ENCODE assay signal across 10 mouse cellular contexts in genomic region chr15:84803685-84804084, GRCm38 (mm10). TPM values are rescaled to one million over a fixed set of nuclear protein-coding genes. Genes with fewer than 3 reads are reported as not detected.
DNase-seq lines count a peak whose midpoint lies in the region; ATAC-seq and TF ChIP-seq lines count a peak whose summit lies in the region.
"Had no signal": no experiment of that assay in that cellular context is flagged by ENCODE, and none has a peak within 500 bp of the region (broad histone marks: within the 10 kb centered on the region; RNA-seq: fewer than 3 reads in every experiment).

No protein-coding gene starts in this region.

- no peak overlapping the region for H3K4me3 ChIP-seq in liver, adult 2 months (ENCODE audit: insufficient read depth, low read depth, low read length)
- no peak overlapping the region for H3K4me3 ChIP-seq in liver, embryonic 11.5 days (ENCODE audit: low read depth, low read length)
- H3K4me3 ChIP-seq: embryonic facial prominence, embryonic 13.5 days; limb, embryonic 15.5 days had no signal

- no peaks in the 10 kb centered on the region for H3K36me3 ChIP-seq in liver, adult 2 months (ENCODE audit: control insufficient read depth, insufficient read depth, low read length)
- no peaks in the 10 kb centered on the region for H3K36me3 ChIP-seq in liver, embryonic 11.5 days (ENCODE audit: control insufficient read depth, insufficient read depth, low read length)
- H3K36me3 ChIP-seq: limb, embryonic 15.5 days had no signal

- H3K79me2 ChIP-seq in liver, adult 2 months (ENCODE audit: control insufficient read depth, insufficient read depth, low read length): no peaks in the 10 kb centered on the region

- H3K9ac ChIP-seq in liver, adult 2 months (ENCODE audit: low read depth, low read length): no peak overlapping the region
- H3K9ac ChIP-seq in liver, embryonic 11.5 days (ENCODE audit: low read depth, low read length): no peak overlapping the region
- H3K9ac ChIP-seq: embryonic facial prominence, embryonic 13.5 days; limb, embryonic 15.5 days had no signal

- H3K4me1 ChIP-seq in liver, adult 2 months (ENCODE audit: control insufficient read depth, insufficient read depth, low read length): no peaks in the 10 kb centered on the region
- no peaks in the 10 kb centered on the region for H3K4me1 ChIP-seq in liver, embryonic 11.5 days (replicated peaks; ENCODE audit: control insufficient read depth, insufficient read depth, low read length)
- H3K4me1 ChIP-seq: embryonic facial prominence, embryonic 13.5 days; limb, embryonic 15.5 days had no signal

- H3K27me3 ChIP-seq in liver, adult 2 months (ENCODE audit: control insufficient read depth, insufficient read depth, low read length): no peaks in the 10 kb centered on the region
- H3K27me3 ChIP-seq in liver, embryonic 11.5 days (replicated peaks; ENCODE audit: control insufficient read depth, insufficient read depth, low read length): no peaks in the 10 kb centered on the region
- H3K27me3 ChIP-seq: embryonic facial prominence, embryonic 13.5 days; limb, embryonic 15.5 days had no signal

- WGBS in liver, adult 2 months: 45% methylated on average over 3 of the region's 3 CpGs
- 45% methylated on average over 3 of the region's 3 CpGs for WGBS in liver, embryonic 11.5 days

- intact Hi-C loops in heart, postnatal 36 days (cut with DNase I): loop anchor here (1.0 kb wide), 2 partner anchors 88 to 122 kb away; no protein-coding TSS in a partner anchor
- intact Hi-C loops in left cerebral cortex, postnatal 4 days (cut with DNase I): loop anchor here (10.0 kb wide), 1 partner anchor 91 kb away; no protein-coding TSS in a partner anchor

- peak; percentile 16 for DNase-seq in liver, adult 2 months (ENCODE audit: extremely low read depth, low read depth, low spot score)
- DNase-seq in liver, embryonic 11.5 days (ENCODE audit: low spot score): no peak
- peak; percentile 74 for DNase-seq in R1 (ENCODE audit: low read depth, low spot score)
- DNase-seq in cerebellum, postnatal 10 days: peak; percentile 89 to 93
- peak; percentile 65 to 78 for DNase-seq in heart, postnatal 36 days
- DNase-seq in left cerebral cortex, postnatal 4 days: peak; percentile 78
- peak; percentile 32 for DNase-seq in retina, postnatal 7 days (ENCODE audit: low read depth, low spot score)

- TF ChIP-seq CTCF in liver, adult 2 months (IDR thresholded peaks at IDR 0.05; ENCODE audit: low read depth, low read length): peak; percentile 86

- no peak overlapping the region for H3K27ac ChIP-seq in liver, adult 2 months (replicated peaks; ENCODE audit: insufficient read depth, low read depth, low read length)
- no peak overlapping the region for H3K27ac ChIP-seq in liver, embryonic 11.5 days (ENCODE audit: low read depth, low read length)
- H3K27ac ChIP-seq: embryonic facial prominence, embryonic 13.5 days; limb, embryonic 15.5 days had no signal

- TF ChIP-seq POLR2A in liver, adult 2 months (IDR thresholded peaks at IDR 0.05; ENCODE audit: extremely low read depth, insufficient read depth, low read length): no peak

- H3K4me2 ChIP-seq in liver, embryonic 11.5 days: no peak overlapping the region
- H3K4me2 ChIP-seq: embryonic facial prominence, embryonic 13.5 days; limb, embryonic 15.5 days had no signal

- no peak for ATAC-seq in liver, embryonic 11.5 days (replicated peaks; ENCODE audit: low FRiP score)
- ATAC-seq in inflammation-experienced regulatory T-cells, adult 6 months: no peak

- no peaks in the 10 kb centered on the region for H3K9me3 ChIP-seq in liver, embryonic 11.5 days (ENCODE audit: control insufficient read depth, low read length)
- H3K9me3 ChIP-seq: embryonic facial prominence, embryonic 13.5 days; limb, embryonic 15.5 days had no signal

RNA-seq across cellular contexts. Expression of gene Phf21b, which starts 52.2 kb away (rescaled TPM):
- total RNA-seq in liver, adult 2 months (2014; rRNA removed): 0.07 and 0.28 TPM in 2 replicates
- polyA plus RNA-seq in liver, adult 2 months (2012; rRNA removed): 0.19 and 0.29 TPM in 2 replicates
- polyA plus RNA-seq in liver, embryonic 11.5 days (2014; fragmentation: Nextera tagmentation; extraction: Ambion mirVana): 0.26 and 0.62 TPM in 2 replicates
- 1 to 10 TPM; 1.0 to 1.3 TPM for total RNA-seq in heart, postnatal 36 days (2021)
- total RNA-seq in left cerebral cortex, postnatal 4 days (2021): 10 to 100 TPM in 1 of 2 experiments, 1 to 10 TPM in 1; 9.3 to 13.1 TPM
- 1 to 10 TPM in 2 of 3 experiments, under 1 TPM in 1; 0.65 to 2.4 (median 1.6) TPM for polyA plus RNA-seq in inflammation-experienced regulatory T-cells, adult 6 months (2017; shearing (Covaris generic))
